Mouse (Mus musculus) ES-E14 (cell line): ENCODE data around the gene Ppp2r5a. TPM values are rescaled to one million over a fixed set of nuclear protein-coding genes. Genes with fewer than 3 reads are reported as not detected.

Experiments used
- DNase-seq: peaks from one replicate; pipeline ENCODE4 v3.0.0-alpha.2; 2013; ENCODE audit warnings: low read depth, low spot score
- H3K27ac ChIP-seq: 2 replicates; pipeline ENCODE4 v1.5.1; 2012; ENCODE audit warnings: low read depth, mild to moderate bottlenecking, low read length, moderate library complexity, mixed read lengths; ENCODE audit not compliant: poor library complexity, insufficient read depth, severe bottlenecking
- H3K36me3 ChIP-seq: 2 replicates; pipeline ENCODE4 v1.6.1; 2012; ENCODE audit warnings: mild to moderate bottlenecking, low read length, moderate library complexity, mixed read lengths; ENCODE audit not compliant: control insufficient read depth, poor library complexity, insufficient read depth, severe bottlenecking
- H3K4me1 ChIP-seq, 2 experiments: fragments of 150-350 bp in 1 of 2; sonication (generic) in 1 of 2; 2 replicates each; pipeline ENCODE4 v1.6.1; 2012; ENCODE audit warnings: low read length in 2 of 2, mild to moderate bottlenecking in 1 of 2, mixed read lengths in 1 of 2; ENCODE audit not compliant: control insufficient read depth in 2 of 2, insufficient read depth in 2 of 2, poor library complexity in 1 of 2
- H3K4me3 ChIP-seq, 2 experiments: fragments of 150-350 bp in 1 of 2; sonication (generic) in 1 of 2; 2 replicates each; pipeline ENCODE4 v1.5.1; 2012; ENCODE audit warnings: low read length in 2 of 2, low read depth in 1 of 2, mild to moderate bottlenecking in 1 of 2, mixed read lengths in 1 of 2; ENCODE audit not compliant: insufficient read depth in 1 of 2, poor library complexity in 1 of 2, severe bottlenecking in 1 of 2
- H3K9ac ChIP-seq: 2 replicates; pipeline ENCODE4 v1.6.1; 2012; ENCODE audit warnings: low read depth, mild to moderate bottlenecking, low read length, mixed read lengths; ENCODE audit not compliant: poor library complexity, insufficient read depth, severe bottlenecking
- H3K9me3 ChIP-seq: fragments of 150-350 bp; sonication (generic); 2 replicates; pipeline ENCODE4 v1.6.1; 2012; ENCODE audit warnings: low read depth, mild to moderate bottlenecking, low read length; ENCODE audit not compliant: control insufficient read depth, insufficient read depth
- CHD2 ChIP-seq: IDR thresholded peaks from 2 replicates; pipeline ENCODE4 v1.6.1; 2014; ENCODE audit warnings: mild to moderate bottlenecking, low read depth, low read length, inconsistent platforms
- HCFC1 ChIP-seq: IDR thresholded peaks from 2 replicates; pipeline ENCODE4 v1.6.1; 2012; ENCODE audit warnings: low read length, inconsistent platforms, borderline replicate concordance; ENCODE audit not compliant: insufficient read depth
- MAFK ChIP-seq: IDR thresholded peaks from 2 replicates; pipeline ENCODE4 v1.6.1; 2014; ENCODE audit warnings: mild to moderate bottlenecking, low read depth, low read length, inconsistent platforms; ENCODE audit not compliant: insufficient read depth
- ZC3H11A ChIP-seq: IDR thresholded peaks from 2 replicates; pipeline ENCODE4 v1.6.1; 2012; ENCODE audit warnings: low read depth, mild to moderate bottlenecking, inconsistent platforms, low read length, borderline replicate concordance
- ZNF384 ChIP-seq: IDR thresholded peaks from 2 replicates; pipeline ENCODE4 v1.6.1; 2012; ENCODE audit warnings: low read depth, low read length, inconsistent platforms
- in situ Hi-C, 2 experiments: fragments of 600-800 bp; cut with MboI; formaldehyde crosslinking; loops; one replicate each; pipeline ENCODE4 v1.15.1; 2025; ENCODE audit warnings: low sequenced_read_pairs in 2 of 2, inconsistent platforms in 1 of 2; ENCODE audit not compliant: unreplicated experiment in 2 of 2
- total RNA-seq: library from RNA; depleted of rRNA; stranded (reverse); fragments of 300-350 nt; gene quantifications from 2 replicates; pipeline ENCODE4 v1.2.3, GENCODE M21; 2012

Gene Ppp2r5a
- total RNA-seq, 1 experiment, result 47.3 TPM

DNA sequence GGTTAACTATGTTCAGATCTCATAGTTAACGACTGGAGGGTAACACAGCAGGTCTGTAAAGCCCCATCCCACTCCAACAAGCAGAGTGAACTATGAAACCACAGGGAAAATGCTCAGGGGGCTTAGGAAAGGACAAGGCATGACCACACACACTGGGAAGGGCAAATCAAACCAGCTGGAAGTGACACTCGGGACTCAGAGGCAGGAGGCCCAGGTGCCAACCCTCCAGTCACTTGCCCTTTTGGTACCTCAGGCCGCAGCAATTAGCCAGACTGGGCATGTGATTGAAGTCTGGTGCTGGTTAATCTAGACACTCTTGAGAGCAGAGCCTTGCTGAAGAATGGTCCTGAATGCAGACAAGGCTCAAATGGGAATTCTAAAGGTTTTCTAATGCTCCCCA lies 33.6 kb upstream of the Ppp2r5a start:
- Histone ChIP-seq H3K9ac (no peak overlapping the region), H3K4me3 (no peak overlapping the region), H3K4me1 (peaks cover 12 to 25% of the 10 kb centered on the region in 2 experiments; a peak in 3 of 4 replicates), H3K27ac (no peak overlapping the region), H3K36me3 (no peaks in the 10 kb centered on the region), H3K9me3 (no peaks in the 10 kb centered on the region)
- TF ChIP-seq CHD2 (no peak), HCFC1 (no peak), ZC3H11A (no peak), ZNF384 (no peak), MAFK (no peak)
- in situ Hi-C loops, result no loop called here
- DNase-seq, result no peak

DNA sequence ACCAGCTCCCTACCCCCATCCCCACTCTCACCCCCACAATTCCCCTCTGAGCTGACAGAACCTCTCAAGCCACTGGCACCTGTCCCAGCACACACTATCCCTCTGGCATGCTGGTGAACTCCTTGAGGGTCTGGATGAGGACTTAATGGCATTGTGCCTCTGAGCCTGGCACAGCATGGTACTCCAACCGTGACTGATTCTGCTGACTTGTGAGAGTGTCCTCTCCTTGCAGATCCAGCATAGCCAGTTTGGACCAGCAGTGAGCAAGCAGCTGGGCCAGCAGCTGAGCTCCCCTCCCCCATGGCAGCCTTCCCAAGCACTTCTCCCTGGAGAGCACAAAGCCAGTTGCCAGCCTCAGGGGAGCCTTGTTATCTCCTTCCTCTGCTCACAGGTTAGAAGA lies 32.3 kb upstream of the Ppp2r5a start:
- TF ChIP-seq ZC3H11A (no peak), CHD2 (no peak), HCFC1 (no peak), MAFK (no peak), ZNF384 (no peak)
- Histone ChIP-seq H3K9me3 (no peaks in the 10 kb centered on the region), H3K36me3 (no peaks in the 10 kb centered on the region), H3K4me3 (no peak overlapping the region), H3K9ac (no peak overlapping the region), H3K27ac (no peak overlapping the region), H3K4me1 (peaks cover 12 to 25% of the 10 kb centered on the region in 2 experiments; a peak in 3 of 4 replicates)
- no peak for DNase-seq
- in situ Hi-C loops, result no loop called here

DNA sequence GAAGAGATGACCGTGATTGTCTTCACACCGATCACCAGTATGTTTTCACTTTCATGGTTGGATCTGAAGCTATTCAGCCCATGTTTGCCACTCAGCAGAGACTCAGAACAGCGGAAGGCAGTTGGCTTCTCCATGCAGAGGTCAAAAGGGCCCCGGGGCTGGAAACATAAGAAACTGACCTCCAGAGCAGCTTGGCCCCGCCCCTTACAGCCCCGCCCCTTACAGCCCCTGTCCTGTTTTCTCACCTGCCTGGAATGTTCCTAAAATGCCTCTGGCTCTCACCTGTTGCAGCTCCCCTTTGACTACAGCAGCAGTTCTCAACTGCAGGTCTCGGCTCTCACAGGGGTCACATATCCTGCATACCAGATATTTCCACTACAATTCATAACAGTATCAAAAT lies 29.5 kb upstream of the Ppp2r5a start:
- in situ Hi-C loops, result no loop called here

DNA sequence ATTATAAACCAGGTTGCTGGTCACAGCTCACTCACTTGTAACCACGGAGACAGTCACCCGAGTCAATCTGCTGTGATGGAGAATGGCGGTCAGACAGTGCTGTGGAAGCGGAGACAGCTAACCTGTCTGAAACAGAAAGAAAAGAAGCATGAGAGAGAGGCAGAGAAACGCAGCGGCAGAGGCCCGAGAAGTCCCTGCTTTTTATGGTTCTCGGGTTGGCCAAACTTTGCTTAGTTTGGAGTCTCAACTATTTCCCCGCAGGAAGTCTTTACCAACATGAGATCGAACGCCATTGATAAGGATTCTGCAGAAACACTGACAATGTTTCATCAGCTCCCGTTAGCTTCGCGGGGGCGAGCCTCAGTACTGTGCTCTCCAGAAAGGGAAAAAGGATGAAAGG lies 29.0 kb upstream of the Ppp2r5a start:
- Histone ChIP-seq H3K4me3 (peak overlapping the region; percentile 19 to 20; a peak in 2 of 4 replicates), H3K9ac (no peak overlapping the region; the same call in 1 of the 2 replicates), H3K27ac (no peak overlapping the region), H3K4me1 (peaks cover 8 to 11% of the 10 kb centered on the region in 2 experiments; a peak in 2 of 4 replicates), H3K9me3 (no peaks in the 10 kb centered on the region), H3K36me3 (no peaks in the 10 kb centered on the region)
- DNase-seq, result no peak
- in situ Hi-C loops, result no loop called here
- TF ChIP-seq ZNF384 (no peak), HCFC1 (no peak), MAFK (no peak), ZC3H11A (no peak), CHD2 (no peak)

More for the DNA sequence above, 29.5 kb upstream of the Ppp2r5a start:
- H3K27ac ChIP-seq, result no peak overlapping the region
- H3K4me3 ChIP-seq, result peak overlapping the region; percentile 19 to 20; a peak in 2 of 4 replicates
- peaks cover 8 to 14% of the 10 kb centered on the region in 2 experiments; a peak in 3 of 4 replicates for H3K4me1 ChIP-seq
- no peak for TF ChIP-seq MAFK
- TF ChIP-seq ZNF384, result no peak
- TF ChIP-seq ZC3H11A, result no peak
- TF ChIP-seq HCFC1, result no peak
- no peak for TF ChIP-seq CHD2
- H3K9ac ChIP-seq, result no peak overlapping the region; the same call in 1 of the 2 replicates
- H3K9me3 ChIP-seq, result no peaks in the 10 kb centered on the region
- peak; percentile 51 for DNase-seq
- H3K36me3 ChIP-seq, result no peaks in the 10 kb centered on the region

DNA sequence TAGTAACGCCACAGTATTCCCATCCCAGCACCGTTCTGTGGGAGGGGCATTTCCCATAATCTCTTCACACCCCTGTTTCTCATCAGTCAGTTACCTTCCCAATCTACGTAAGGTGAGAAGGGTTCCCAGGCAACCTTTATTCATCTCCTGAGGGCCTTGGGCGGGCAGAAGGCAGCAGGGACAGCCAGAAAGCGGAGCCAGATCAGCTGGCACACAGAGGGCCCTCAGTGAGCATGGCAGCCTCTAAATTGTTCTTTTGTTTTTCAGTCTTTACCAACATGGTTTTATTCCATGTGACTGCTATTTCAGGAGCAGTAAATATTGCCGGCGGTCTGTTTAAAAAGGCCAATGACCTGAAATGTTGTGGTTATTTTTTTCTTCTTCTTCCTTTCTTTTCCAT lies 27.0 kb upstream of the Ppp2r5a start:
- Histone ChIP-seq H3K36me3 (no peaks in the 10 kb centered on the region), H3K4me1 (peaks cover 7 to 8% of the 10 kb centered on the region in 2 experiments; a peak in 2 of 4 replicates), H3K9ac (no peak overlapping the region), H3K4me3 (no peak overlapping the region), H3K27ac (no peak overlapping the region), H3K9me3 (no peaks in the 10 kb centered on the region)
- in situ Hi-C loops, result no loop called here
- DNase-seq, result no peak
- TF ChIP-seq ZNF384 (no peak), ZC3H11A (no peak), CHD2 (no peak), HCFC1 (no peak), MAFK (no peak)
